Mouse (Mus musculus): ENCODE measurements around the gene Prkar2b.
A peak's percentile ranks its signal among the peaks of the same experiment; 100 is the strongest.
"Not testable (repeated sequence)": the region's sequence is repeated elsewhere in the genome, so short reads cannot be mapped to it uniquely, and the experiment has no call there.

Prkar2b gene

GRCm38 (mm10) chr12:32009985-32010369 is 51.1 kb downstream of the Prkar2b start:
- DNase-seq (ENCODE audit: low spot score) = not testable (repeated sequence)

DNA sequence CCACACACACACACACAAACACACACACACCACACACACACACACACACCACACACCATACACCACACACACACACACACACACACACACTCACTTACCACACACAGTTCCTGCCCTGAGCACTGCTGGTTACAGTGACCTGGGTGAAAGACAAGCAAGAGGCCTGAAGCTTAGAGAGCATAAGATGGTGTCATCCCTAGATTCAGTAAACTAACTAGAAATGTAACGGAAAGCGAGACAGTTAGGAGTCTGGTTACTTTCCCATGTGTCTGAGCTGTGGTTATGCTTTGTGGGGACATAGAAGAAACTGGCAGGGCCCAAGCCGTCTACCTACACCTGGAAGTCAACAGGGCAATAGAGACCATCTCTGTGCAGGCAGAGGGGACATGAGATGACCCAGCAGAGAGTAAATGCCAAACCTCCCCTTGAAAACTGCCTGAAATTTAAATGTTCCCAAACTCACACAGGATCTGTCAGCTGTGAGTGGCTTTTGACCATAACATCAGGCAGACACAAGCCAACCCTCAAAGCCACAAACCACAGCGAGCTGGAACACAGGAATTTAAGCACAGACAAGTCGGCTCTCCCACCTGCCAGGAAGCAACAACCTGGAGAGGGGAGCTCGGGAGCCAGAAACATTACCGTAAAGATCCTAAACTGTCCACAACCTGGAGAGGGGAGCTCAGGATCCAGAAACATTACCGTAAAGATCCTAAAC is 51.7 kb downstream of the Prkar2b start:
- no peak for DNase-seq (ENCODE audit: low spot score)

- DNase-seq (ENCODE audit: low spot score) = no peak
These were observed 52.4 kb downstream of the Prkar2b start for GRCm38 (mm10) chr12:32008728-32009127.

- no peak for DNase-seq (ENCODE audit: low spot score)
These were observed 53.5 kb downstream of the Prkar2b start for GRCm38 (mm10) chr12:32007646-32008045.

- no peak for DNase-seq (ENCODE audit: low spot score)
These were observed 54.1 kb downstream of the Prkar2b start for GRCm38 (mm10) chr12:32007040-32007439.

GRCm38 (mm10) chr12:32006391-32006929 is 54.6 kb downstream of the Prkar2b start:
- DNase-seq (ENCODE audit: low spot score) = no peak

DNA sequence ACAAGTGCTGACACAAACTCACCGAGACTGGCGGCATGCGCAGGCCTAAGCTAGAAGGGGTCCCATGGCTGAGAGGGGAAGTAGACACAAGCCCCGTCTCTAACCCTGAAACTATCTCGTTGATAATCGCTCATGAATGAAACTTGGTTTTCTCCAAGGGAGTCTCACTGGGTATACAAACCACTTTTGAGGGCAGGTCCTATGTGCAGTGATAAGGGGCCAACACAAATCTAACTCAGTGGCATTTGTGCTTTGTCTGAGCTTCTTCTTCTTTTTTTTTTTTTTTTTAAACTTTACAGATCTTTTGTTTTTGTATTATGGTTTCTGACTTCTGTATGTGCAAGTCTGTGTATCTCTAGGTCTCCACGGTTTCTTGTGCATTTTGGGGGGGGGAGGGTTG is 60.6 kb downstream of the Prkar2b start:
- no peak for DNase-seq (ENCODE audit: low spot score)

- DNase-seq (ENCODE audit: low spot score) = no peak
These were observed 62.4 kb downstream of the Prkar2b start for GRCm38 (mm10) chr12:31998706-31999105.

- DNase-seq (ENCODE audit: low spot score) = no peak
These were observed 63.7 kb downstream of the Prkar2b start for GRCm38 (mm10) chr12:31997328-31997878.

GRCm38 (mm10) chr12:31996877-31997276 is 64.2 kb downstream of the Prkar2b start:
- DNase-seq (ENCODE audit: low spot score) = no peak

DNA sequence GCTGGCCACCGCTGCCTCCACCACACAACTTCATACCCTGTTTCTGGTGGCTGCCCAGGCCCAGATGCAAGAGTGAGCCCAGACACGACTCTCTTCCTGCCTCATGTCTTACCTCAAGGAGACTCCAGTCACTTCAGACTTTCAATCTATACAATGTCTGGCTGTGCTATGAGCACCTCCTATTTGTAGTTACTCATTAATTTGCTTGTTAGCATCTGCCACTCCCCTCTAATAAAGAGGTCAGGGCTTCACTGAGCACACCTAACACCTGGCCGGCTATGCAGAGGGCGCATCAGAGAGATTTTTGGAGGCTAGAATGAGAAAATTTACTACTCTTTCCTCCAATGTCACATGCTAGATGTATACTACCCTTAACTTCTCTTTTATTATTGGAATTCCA is 70.5 kb downstream of the Prkar2b start:
- no peak for DNase-seq (ENCODE audit: low spot score)

DNA sequence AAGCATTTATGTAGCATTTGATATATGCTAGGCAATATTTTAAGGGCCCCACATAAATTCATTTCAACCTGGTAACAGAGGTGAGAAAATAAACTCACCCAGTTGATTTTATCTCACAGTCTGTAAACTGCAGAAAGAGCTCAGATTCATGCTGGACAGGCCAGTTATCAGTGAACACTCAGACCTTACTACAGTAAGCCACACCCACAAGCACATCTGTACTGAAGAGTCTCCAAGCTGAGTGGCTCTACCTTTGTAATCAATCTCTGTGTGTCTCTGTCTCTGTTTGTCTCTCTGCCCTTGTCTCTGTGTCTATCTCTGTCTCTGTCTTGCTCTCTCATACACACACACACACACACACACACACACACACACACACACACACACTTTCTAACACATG is 71.4 kb downstream of the Prkar2b start:
- no peak for DNase-seq (ENCODE audit: low spot score)

- no peak for DNase-seq (ENCODE audit: low spot score)
These were observed 74.6 kb downstream of the Prkar2b start for GRCm38 (mm10) chr12:31986463-31986862.

- no peak for DNase-seq (ENCODE audit: low spot score)
These were observed 75.4 kb downstream of the Prkar2b start for GRCm38 (mm10) chr12:31985738-31986137.

DNA sequence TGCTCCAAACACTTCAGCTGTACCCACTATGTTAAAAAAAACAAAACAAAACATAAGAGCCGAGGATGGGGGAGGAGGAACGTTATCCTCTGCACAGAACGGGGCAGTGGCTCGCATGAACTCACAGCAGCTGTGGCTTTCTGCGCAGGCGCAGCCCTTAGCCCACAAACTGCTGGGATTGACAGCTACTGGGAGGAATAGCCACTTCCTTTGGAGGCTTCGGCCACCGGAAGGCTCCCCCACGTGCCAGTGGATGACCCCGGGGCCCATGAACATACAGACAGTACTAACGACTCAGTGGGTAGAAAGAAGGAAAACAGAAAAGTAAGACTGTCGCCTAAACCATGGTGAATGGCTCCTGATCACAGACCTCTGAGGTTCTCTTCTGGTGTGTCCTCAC is 76.4 kb downstream of the Prkar2b start:
- DNase-seq (ENCODE audit: low spot score) = no peak

DNA sequence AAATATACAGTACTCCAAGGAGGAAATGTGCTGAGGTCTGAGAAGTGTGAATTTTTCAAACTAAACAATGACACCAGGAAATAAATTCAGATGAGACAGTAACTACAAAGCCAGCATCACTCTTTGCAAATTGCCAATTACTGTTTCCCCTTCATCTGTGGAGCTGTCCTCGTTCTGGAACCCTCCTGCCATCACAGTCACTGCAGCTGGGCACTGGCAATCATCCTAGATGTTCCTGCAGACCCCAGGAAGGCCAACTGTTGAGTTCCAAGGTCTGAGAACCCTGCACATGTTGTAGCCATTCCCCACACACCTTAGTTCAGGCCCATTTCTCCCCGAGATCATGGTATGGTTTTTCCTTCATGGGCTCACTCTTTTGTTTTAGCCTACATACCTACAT is 76.9 kb downstream of the Prkar2b start:
- DNase-seq (ENCODE audit: low spot score) = no peak

GRCm38 (mm10) chr12:31983769-31984168 is 77.3 kb downstream of the Prkar2b start:
- no peak for DNase-seq (ENCODE audit: low spot score)

GRCm38 (mm10) chr12:31983238-31983637 is 77.9 kb downstream of the Prkar2b start:
- DNase-seq (ENCODE audit: low spot score) = no peak

DNA sequence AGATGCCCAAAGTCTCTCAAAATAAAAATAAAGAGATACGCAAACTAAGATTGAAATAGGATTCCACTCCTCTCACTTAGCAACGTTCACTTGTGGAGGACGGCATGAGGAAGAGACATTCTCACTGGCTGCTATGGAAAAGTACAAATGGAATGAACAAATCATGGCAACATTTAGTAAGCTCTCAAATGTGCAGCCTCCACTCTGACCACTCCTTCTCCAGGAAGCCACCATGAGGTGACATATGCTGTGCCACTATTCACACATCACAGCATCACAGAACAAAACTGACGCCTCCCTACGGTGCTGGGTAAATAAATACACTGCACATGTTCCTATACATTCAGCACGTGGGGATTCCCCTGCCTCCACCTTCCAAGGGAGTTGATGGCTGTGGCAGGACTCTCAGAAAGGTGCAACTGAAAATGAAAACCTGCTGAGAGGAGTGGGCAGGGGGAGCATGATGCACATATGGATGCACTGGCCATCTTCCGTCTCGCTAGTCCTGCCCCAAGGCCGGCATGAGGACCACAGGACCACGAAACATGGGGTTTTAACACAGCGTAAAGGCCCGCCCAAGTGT is 83.4 kb downstream of the Prkar2b start:
- no peak for DNase-seq (ENCODE audit: low spot score)

DNA sequence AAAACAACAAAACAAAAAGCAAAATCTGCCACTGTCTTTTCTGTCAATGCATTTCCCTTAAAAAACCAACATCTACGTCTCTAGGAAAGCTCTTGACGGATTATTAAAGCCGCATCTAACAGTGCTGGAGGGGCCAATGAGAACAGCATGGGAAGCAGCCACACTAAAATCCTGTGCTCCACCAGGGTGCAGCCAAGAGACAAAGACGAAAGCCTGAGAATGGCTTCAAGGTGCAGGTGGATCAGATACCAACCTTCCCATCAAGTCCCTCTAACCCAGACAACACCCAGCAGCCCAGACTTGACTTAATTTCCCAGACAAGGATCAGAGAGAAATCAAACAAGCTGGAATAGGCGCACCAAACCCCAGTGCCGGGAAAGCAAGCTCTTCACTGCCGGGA is 84.6 kb downstream of the Prkar2b start:
- DNase-seq (ENCODE audit: low spot score) = peak; percentile 36

DNA sequence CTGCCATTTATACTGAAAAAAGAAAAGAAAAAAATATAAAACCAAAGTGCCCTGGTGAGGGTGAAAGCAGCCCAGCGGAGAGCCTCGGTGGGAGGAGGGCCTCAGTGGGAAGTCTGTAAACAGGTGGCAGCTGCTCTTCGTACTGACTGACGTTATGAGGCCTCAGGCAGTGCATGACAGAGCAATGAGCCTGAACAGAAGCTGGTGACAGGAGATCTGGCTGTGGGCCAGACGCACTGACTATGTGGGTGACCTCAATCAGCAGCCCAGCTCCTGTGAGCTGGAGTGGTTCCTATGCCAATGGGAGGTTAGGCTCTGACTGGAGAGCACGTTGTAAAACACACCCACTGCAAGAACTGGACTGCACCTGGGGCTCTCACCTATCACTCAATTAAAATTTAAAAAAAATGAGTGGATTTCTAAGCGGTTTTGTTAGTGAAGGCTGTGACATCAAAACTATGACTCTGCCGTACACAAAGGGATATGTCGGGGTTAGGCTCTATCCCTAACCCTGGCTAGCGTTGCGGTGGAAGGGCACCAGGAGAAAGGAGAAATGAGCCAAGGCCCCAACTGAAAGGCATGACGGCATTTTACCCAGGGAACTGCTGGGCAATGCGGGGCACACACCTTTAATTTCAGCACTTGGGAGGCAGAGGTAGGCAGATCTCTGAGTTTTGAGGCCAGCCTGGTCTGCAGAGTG is 87.5 kb downstream of the Prkar2b start:
- peak; percentile 59 for DNase-seq (ENCODE audit: low spot score)

GRCm38 (mm10) chr12:31971547-31971946 is 89.5 kb downstream of the Prkar2b start:
- DNase-seq (ENCODE audit: low spot score) = no peak

DNA sequence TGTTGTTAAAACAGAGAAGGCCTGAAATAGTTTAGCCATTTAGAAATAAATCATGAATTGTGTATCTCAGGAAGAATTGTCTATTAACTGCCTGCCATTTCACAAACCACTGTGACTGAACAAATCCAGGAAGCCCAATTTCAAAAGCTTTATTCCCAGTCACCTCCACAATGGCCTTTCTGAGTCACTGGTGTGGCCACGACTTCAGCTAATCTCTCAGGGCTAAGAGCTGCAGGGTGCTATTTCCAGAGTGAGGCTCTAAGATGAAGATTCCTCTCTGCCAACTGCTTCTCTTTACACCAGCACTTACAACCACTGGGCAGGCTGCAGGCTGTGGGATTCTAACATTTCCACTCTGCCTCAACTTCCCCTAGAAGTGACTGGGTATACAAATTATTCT is 92.0 kb downstream of the Prkar2b start:
- no peak for DNase-seq (ENCODE audit: low spot score)

Measured in retina, embryonic 14.5 days (tissue).